Mouse (Mus musculus): ENCODE data around the gene Epb41l1.

The Epb41l1 gene

GRCm38 (mm10) chr2:156423672-156424071 lies 3.0 kb downstream of the Epb41l1 start:
- in situ Hi-C loops (cut with MboI), result no loop called here

- in situ Hi-C loops (cut with MboI), result no loop called here
These were observed 4.9 kb downstream of the Epb41l1 start for GRCm38 (mm10) chr2:156425618-156426017.

- in situ Hi-C loops (cut with MboI), result no loop called here
These were observed 5.4 kb downstream of the Epb41l1 start for GRCm38 (mm10) chr2:156426151-156426550.

- in situ Hi-C loops (cut with MboI), result no loop called here
These were observed 9.1 kb downstream of the Epb41l1 start for GRCm38 (mm10) chr2:156429836-156430235.

GRCm38 (mm10) chr2:156430326-156430725 lies 9.6 kb downstream of the Epb41l1 start:
- in situ Hi-C loops (cut with MboI), result no loop called here

- in situ Hi-C loops (cut with MboI), result no loop called here
These were observed 10.7 kb downstream of the Epb41l1 start for GRCm38 (mm10) chr2:156431409-156431808.

- in situ Hi-C loops (cut with MboI), result no loop called here
These were observed 11.4 kb downstream of the Epb41l1 start for GRCm38 (mm10) chr2:156432086-156432485.

- in situ Hi-C loops (cut with MboI), result no loop called here
These were observed 12.5 kb downstream of the Epb41l1 start for GRCm38 (mm10) chr2:156432874-156433868.

GRCm38 (mm10) chr2:156437637-156438036 lies 16.9 kb downstream of the Epb41l1 start:
- in situ Hi-C loops (cut with MboI), result no loop called here

- in situ Hi-C loops (cut with MboI), result no loop called here
These were observed 19.2 kb downstream of the Epb41l1 start for GRCm38 (mm10) chr2:156439666-156440462.

GRCm38 (mm10) chr2:156441909-156442308 lies 21.2 kb downstream of the Epb41l1 start:
- in situ Hi-C loops (cut with MboI), result no loop called here

GRCm38 (mm10) chr2:156443323-156443722 lies 22.6 kb downstream of the Epb41l1 start:
- in situ Hi-C loops (cut with MboI), result no loop called here

- in situ Hi-C loops (cut with MboI), result no loop called here
These were observed 25.9 kb downstream of the Epb41l1 start for GRCm38 (mm10) chr2:156446489-156447035.

- in situ Hi-C loops (cut with MboI), result no loop called here
These were observed 26.9 kb downstream of the Epb41l1 start for GRCm38 (mm10) chr2:156447413-156448295.

- in situ Hi-C loops (cut with MboI), result no loop called here
These were observed 30.8 kb downstream of the Epb41l1 start for GRCm38 (mm10) chr2:156451225-156452148.

- in situ Hi-C loops (cut with MboI), result no loop called here
These were observed 31.4 kb downstream of the Epb41l1 start for GRCm38 (mm10) chr2:156452149-156452536.

GRCm38 (mm10) chr2:156453822-156454221 lies 33.1 kb downstream of the Epb41l1 start:
- in situ Hi-C loops (cut with MboI), result no loop called here

- in situ Hi-C loops (cut with MboI), result no loop called here
These were observed 34.9 kb downstream of the Epb41l1 start for GRCm38 (mm10) chr2:156455508-156456108.
